In the genomic region with DNA sequence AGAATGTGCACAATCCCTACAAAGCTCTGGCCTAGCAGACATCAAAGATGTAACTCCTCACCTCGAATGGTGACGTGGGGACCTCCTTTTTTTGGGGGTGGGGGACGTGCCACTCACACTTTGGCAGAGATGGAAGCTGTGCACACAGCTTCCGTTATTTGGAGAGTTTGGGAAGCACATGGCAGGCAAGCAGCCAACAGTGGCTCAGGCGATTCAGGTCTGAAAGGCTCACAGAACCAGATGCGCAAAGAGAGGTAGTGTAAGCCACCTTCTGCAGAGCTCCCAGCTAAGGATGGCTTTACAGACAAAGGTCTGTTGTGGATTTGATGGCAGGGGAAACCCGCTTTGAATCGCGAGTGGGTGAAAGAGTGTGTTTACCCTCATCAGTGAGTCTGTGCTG, we compare ENCODE assay signal across 30 mouse cellular contexts. TPM values are rescaled to one million over a fixed set of nuclear protein-coding genes. Genes with fewer than 3 reads are reported as not detected.
DNase-seq lines count a peak whose midpoint lies in the region; ATAC-seq and TF ChIP-seq lines count a peak whose summit lies in the region.
"Had no signal": no experiment of that assay in that cellular context is flagged by ENCODE, and none has a peak within 500 bp of the region (broad histone marks: within the 10 kb centered on the region; RNA-seq: fewer than 3 reads in every experiment).

No protein-coding gene starts in this region.

- DNase-seq in hindbrain, postnatal 0 days (ENCODE audit: low spot score), result peak; percentile 60
- peak; percentile 41 for DNase-seq in midbrain, embryonic 14.5 days
- DNase-seq in brain, embryonic 14.5 days (ENCODE audit: low read depth), result peak; percentile 70
- DNase-seq in embryonic facial prominence, embryonic 14.5 days (ENCODE audit: low spot score), result peak; percentile 45
- DNase-seq: adrenal gland, postnatal 25 days; B cell, adult 2 months; cerebellum, adult 2 months; cerebellum, postnatal 14 days; heart, adult 2 months; heart, postnatal 4 days; kidney, adult 11 months; kidney, postnatal 14 days; lung, postnatal 4 days; thymus, adult 2 months; thymus, postnatal 4 days had no signal

- no peaks in the 10 kb centered on the region for H3K27me3 ChIP-seq in hindbrain, postnatal 0 days (ENCODE audit: insufficient read depth, low read length)
- H3K27me3 ChIP-seq in hindbrain, embryonic 12.5 days, result no peaks in the 10 kb centered on the region
- no peaks in the 10 kb centered on the region for H3K27me3 ChIP-seq in midbrain, embryonic 14.5 days (ENCODE audit: control insufficient read depth, insufficient read depth, low read length)
- peaks cover 2% of the 10 kb centered on the region; the same call in 1 of the 2 replicates for H3K27me3 ChIP-seq in midbrain, embryonic 16.5 days (ENCODE audit: control insufficient read depth, insufficient read depth, low read depth, low read length)
- no peaks in the 10 kb centered on the region for H3K27me3 ChIP-seq in embryonic facial prominence, embryonic 14.5 days (replicated peaks; ENCODE audit: control insufficient read depth, insufficient read depth, low read length)
- H3K27me3 ChIP-seq: heart, embryonic 12.5 days; midbrain, embryonic 15.5 days; neural tube, embryonic 12.5 days had no signal

- WGBS in hindbrain, postnatal 0 days, result 50% methylated on average over 9 of the region's 9 CpGs
- WGBS in hindbrain, embryonic 12.5 days, result 85% methylated on average over 9 of the region's 9 CpGs
- 70% methylated on average over 9 of the region's 9 CpGs for WGBS in midbrain, embryonic 14.5 days
- WGBS in midbrain, embryonic 16.5 days, result 71% methylated on average over 9 of the region's 9 CpGs
- whole genome bisulfite sequencing in embryonic facial prominence, embryonic 14.5 days, result 58% methylated on average over 9 of the region's 9 CpGs

- no peak overlapping the region for H3K4me3 ChIP-seq in hindbrain, postnatal 0 days (ENCODE audit: low read length)
- no peak overlapping the region for H3K4me3 ChIP-seq in hindbrain, embryonic 12.5 days
- H3K4me3 ChIP-seq in midbrain, embryonic 14.5 days (replicated peaks; ENCODE audit: low read depth, low read length), result no peak overlapping the region
- H3K4me3 ChIP-seq in midbrain, embryonic 16.5 days (ENCODE audit: low read depth, low read length), result no peak overlapping the region
- no peak overlapping the region for H3K4me3 ChIP-seq in embryonic facial prominence, embryonic 14.5 days (ENCODE audit: low read depth, low read length)
- H3K4me3 ChIP-seq: heart, adult 2 months; heart, embryonic 12.5 days; midbrain, embryonic 15.5 days; myocyte; neural tube, embryonic 12.5 days had no signal

- H3K9me3 ChIP-seq in hindbrain, postnatal 0 days (ENCODE audit: low read length), result no peaks in the 10 kb centered on the region
- H3K9me3 ChIP-seq in hindbrain, embryonic 12.5 days (replicated peaks), result no peaks in the 10 kb centered on the region
- no peaks in the 10 kb centered on the region for H3K9me3 ChIP-seq in midbrain, embryonic 14.5 days (ENCODE audit: control insufficient read depth, low read length)
- H3K9me3 ChIP-seq in midbrain, embryonic 16.5 days (replicated peaks; ENCODE audit: control insufficient read depth, low read length, poor library complexity, severe bottlenecking), result no peaks in the 10 kb centered on the region
- H3K9me3 ChIP-seq in embryonic facial prominence, embryonic 14.5 days (ENCODE audit: control insufficient read depth, low read length), result no peaks in the 10 kb centered on the region
- H3K9me3 ChIP-seq: heart, embryonic 12.5 days; midbrain, embryonic 15.5 days; neural tube, embryonic 12.5 days had no signal

- no peak for TF ChIP-seq CTCF in hindbrain, postnatal 0 days (IDR thresholded peaks at IDR 0.05; ENCODE audit: low read depth)
- no peak for TF ChIP-seq CTCF in brain, embryonic 14.5 days (IDR thresholded peaks at IDR 0.05; ENCODE audit: borderline replicate concordance, extremely low read depth, insufficient read depth, insufficient read length)

- no peak overlapping the region for H3K4me2 ChIP-seq in hindbrain, postnatal 0 days (ENCODE audit: low read depth, low read length)
- no peak overlapping the region for H3K4me2 ChIP-seq in hindbrain, embryonic 12.5 days (replicated peaks)
- H3K4me2 ChIP-seq in midbrain, embryonic 14.5 days (ENCODE audit: low read length), result no peak overlapping the region
- no peak overlapping the region for H3K4me2 ChIP-seq in midbrain, embryonic 16.5 days (ENCODE audit: low read length)
- H3K4me2 ChIP-seq in embryonic facial prominence, embryonic 14.5 days (ENCODE audit: low read depth, low read length), result no peak overlapping the region
- H3K4me2 ChIP-seq: heart, embryonic 12.5 days; hindbrain, embryonic 14.5 days; liver, embryonic 11.5 days; midbrain, embryonic 15.5 days; neural tube, embryonic 12.5 days had no signal

- no peak overlapping the region for H3K27ac ChIP-seq in hindbrain, postnatal 0 days
- H3K27ac ChIP-seq in hindbrain, embryonic 12.5 days, result no peak overlapping the region
- H3K27ac ChIP-seq in midbrain, embryonic 14.5 days (replicated peaks; ENCODE audit: low read depth, low read length), result no peak overlapping the region
- H3K27ac ChIP-seq in midbrain, embryonic 16.5 days (ENCODE audit: low read length), result no peak overlapping the region
- H3K27ac ChIP-seq in embryonic facial prominence, embryonic 14.5 days (replicated peaks; ENCODE audit: low read depth, low read length), result no peak overlapping the region
- H3K27ac ChIP-seq: heart, adult 2 months; hindbrain, embryonic 14.5 days; midbrain, embryonic 15.5 days; neural tube, embryonic 12.5 days had no signal

- H3K9ac ChIP-seq in hindbrain, postnatal 0 days (replicated peaks; ENCODE audit: low read length), result no peak overlapping the region
- no peak overlapping the region for H3K9ac ChIP-seq in hindbrain, embryonic 12.5 days
- no peak overlapping the region for H3K9ac ChIP-seq in midbrain, embryonic 14.5 days (replicated peaks; ENCODE audit: low read length)
- H3K9ac ChIP-seq in midbrain, embryonic 16.5 days (ENCODE audit: low read depth, low read length), result no peak overlapping the region
- no peak overlapping the region for H3K9ac ChIP-seq in embryonic facial prominence, embryonic 14.5 days (ENCODE audit: low read depth, low read length)
- H3K9ac ChIP-seq: heart, embryonic 12.5 days; hindbrain, embryonic 14.5 days; midbrain, embryonic 15.5 days; neural tube, embryonic 12.5 days had no signal

- TF ChIP-seq POLR2A in brain, embryonic 14.5 days (IDR thresholded peaks at IDR 0.05; ENCODE audit: borderline replicate concordance, extremely low read depth, insufficient read depth, insufficient read length, poor library complexity, severe bottlenecking), result no peak

- H3K4me1 ChIP-seq in hindbrain, postnatal 0 days (ENCODE audit: insufficient read depth, low read length), result peaks cover 5% of the 10 kb centered on the region; the same call in 1 of the 2 replicates
- peaks cover 3% of the 10 kb centered on the region; the same call in 1 of the 2 replicates for H3K4me1 ChIP-seq in hindbrain, embryonic 12.5 days
- H3K4me1 ChIP-seq in midbrain, embryonic 14.5 days (ENCODE audit: control insufficient read depth, insufficient read depth, low read length), result 0 out of 2 replicates have a peak, but pooled peaks cover 7% of the 10 kb centered on the region
- peaks cover 3% of the 10 kb centered on the region; the same call in 1 of the 2 replicates for H3K4me1 ChIP-seq in midbrain, embryonic 16.5 days (ENCODE audit: control insufficient read depth, insufficient read depth, low read length)
- H3K4me1 ChIP-seq in embryonic facial prominence, embryonic 14.5 days (ENCODE audit: control insufficient read depth, insufficient read depth, low read length), result 0 out of 2 replicates have a peak, but pooled peaks cover 4% of the 10 kb centered on the region
- H3K4me1 ChIP-seq: heart, embryonic 12.5 days; neural tube, embryonic 12.5 days had no signal

- no peaks in the 10 kb centered on the region for H3K36me3 ChIP-seq in hindbrain, postnatal 0 days (ENCODE audit: insufficient read depth, low read length)
- H3K36me3 ChIP-seq in hindbrain, embryonic 12.5 days, result no peaks in the 10 kb centered on the region
- no peaks in the 10 kb centered on the region for H3K36me3 ChIP-seq in midbrain, embryonic 14.5 days (ENCODE audit: control insufficient read depth, insufficient read depth, low read length)
- H3K36me3 ChIP-seq in midbrain, embryonic 16.5 days (ENCODE audit: control insufficient read depth, insufficient read depth, low read length), result no peaks in the 10 kb centered on the region
- no peaks in the 10 kb centered on the region for H3K36me3 ChIP-seq in embryonic facial prominence, embryonic 14.5 days (ENCODE audit: control insufficient read depth, insufficient read depth, low read length)
- H3K36me3 ChIP-seq: heart, embryonic 12.5 days; midbrain, embryonic 15.5 days; neural tube, embryonic 12.5 days had no signal

- no peak for ATAC-seq in hindbrain, postnatal 0 days
- no peak for ATAC-seq in hindbrain, embryonic 12.5 days (ENCODE audit: low FRiP score)
- no peak for ATAC-seq in midbrain, embryonic 14.5 days (ENCODE audit: low FRiP score, low TSS enrichment)
- no peak for ATAC-seq in midbrain, embryonic 16.5 days
- ATAC-seq in embryonic facial prominence, embryonic 14.5 days (ENCODE audit: low read depth), result no peak
- no peak for ATAC-seq in megakaryocyte, adult 5-6 weeks (ENCODE audit: poor library complexity, severe bottlenecking)
- ATAC-seq: inflammation-experienced regulatory T-cells, adult 6 months; midbrain, embryonic 15.5 days had no signal

RNA-seq across cellular contexts. Expression of a gene that starts 45.0 kb away (rescaled TPM):
- total RNA-seq in hindbrain, postnatal 0 days (2014; rRNA removed), result 0.26 and 0.90 TPM in 2 replicates
- 0.71 and 1.2 TPM in 2 replicates for polyA plus RNA-seq in hindbrain, postnatal 0 days (2015; fragmentation: Nextera tagmentation; extraction: Ambion mirVana)
- polyA plus RNA-seq in hindbrain, embryonic 12.5 days (2016; fragmentation: Nextera tagmentation; extraction: Ambion mirVana), result 4.6 and 19.3 TPM in 2 replicates
- not detected in 2 replicates for polyA plus RNA-seq in midbrain, embryonic 14.5 days (2014; fragmentation: Nextera tagmentation; extraction: Ambion mirVana)
- polyA plus RNA-seq in midbrain, embryonic 16.5 days (2015; fragmentation: Nextera tagmentation; extraction: Ambion mirVana), result 0.29 TPM in 1 of 2 replicates, not detected in the other
- 0.29 and 0.81 TPM in 2 replicates for polyA plus RNA-seq in brain, embryonic 14.5 days (2012; rRNA removed)
- 51.7 and 129 TPM in 2 replicates for polyA plus RNA-seq in embryonic facial prominence, embryonic 14.5 days (2014; fragmentation: Nextera tagmentation; extraction: Ambion mirVana)
- total RNA-seq in megakaryocyte, adult 5-6 weeks (2015), result not detected in 2 replicates
- not detected in 2 replicates for total RNA-seq in megakaryocyte, adult 5-6 weeks (2017)
- total RNA-seq: adrenal gland, adult 18-20 months; adrenal gland, postnatal 25 days; gastrocnemius, adult 8-10 months; gastrocnemius, postnatal 4 days; heart, adult 2 months; heart, postnatal 4 days; megakaryocyte-erythroid progenitor cell, adult 5-6 weeks had no signal
- polyA plus RNA-seq: heart, postnatal 0 days; hindbrain, embryonic 14.5 days; inflammation-experienced regulatory T-cells, adult 6 months; myocyte had no signal
